Mouse (Mus musculus): Measurements from ENCODE around the gene Kcnj9.

GRCm38 (mm10) chr1:172328041-172328440, 1.1 kb downstream of the Kcnj9 start:
- TF ChIP-seq CTCF (IDR thresholded peaks at IDR 0.05; ENCODE audit: borderline replicate concordance, control insufficient read depth, extremely low read depth, insufficient read depth, low read length, poor library complexity): no peak
- TF ChIP-seq POLR2A (IDR thresholded peaks at IDR 0.05; ENCODE audit: control insufficient read depth, extremely low read depth, insufficient read depth, low read length, poor library complexity): no peak
